Mouse (Mus musculus) CD8-positive naive resting alpha-beta T cell, adult 2 months (primary cell): ENCODE results near the gene Ssbp3.

Source experiments
- DNase-seq, 2 experiments: peaks; one replicate each; pipeline ENCODE4 v3.0.0; 2022; ENCODE audit warnings: low read depth in 2 of 2, low spot score in 2 of 2

Ssbp3 gene

GRCm38 (mm10) chr4:107091696-107092095, 181.2 kb downstream of the Ssbp3 start:
- DNase-seq = no peak

GRCm38 (mm10) chr4:107094484-107095187, 184.1 kb downstream of the Ssbp3 start:
- DNase-seq = no peak

GRCm38 (mm10) chr4:107096043-107096442, 185.5 kb downstream of the Ssbp3 start:
- DNase-seq = no peak

GRCm38 (mm10) chr4:107096841-107097373, 186.4 kb downstream of the Ssbp3 start, which contains the start of gene Cdcp2:
Cdcp2 (plus strand) TSS chr4:107096891.
- DNase-seq = no peak

- DNase-seq = no peak
Measured at GRCm38 (mm10) chr4:107097871-107098270, 187.4 kb downstream of the Ssbp3 start.

- DNase-seq = no peak
Measured at GRCm38 (mm10) chr4:107098375-107098774, 187.9 kb downstream of the Ssbp3 start.

GRCm38 (mm10) chr4:107098791-107099525, 188.5 kb downstream of the Ssbp3 start:
- DNase-seq = no peak
